Mouse (Mus musculus): ENCODE measurements around the gene F2r. TPM values are rescaled to one million over a fixed set of nuclear protein-coding genes. Genes with fewer than 3 reads are reported as not detected.

Gene F2r
- 39.9 and 42.2 TPM in 2 replicates for polyA plus RNA-seq (2012; rRNA removed)

GRCm38 (mm10) chr13:95618309-95618712 is at the start of gene F2r:
F2r (minus strand) TSS chr13:95618487.
- no peaks in the 10 kb centered on the region for H3K36me3 ChIP-seq (ENCODE audit: control insufficient read depth, insufficient read depth, low read length)
- TF ChIP-seq CTCF (conservative IDR thresholded peaks at IDR 0.05; ENCODE audit: insufficient read depth, insufficient read length, low read depth, low read length) (no peak), POLR2A (IDR thresholded peaks at IDR 0.05; ENCODE audit: low read depth, low read length) (peak; percentile 4)
- peak; percentile 86 for DNase-seq
- no peaks in the 10 kb centered on the region for H3K27me3 ChIP-seq (replicated peaks; ENCODE audit: control insufficient read depth, insufficient read depth, low read length)
- peak within 1 kb of the TSS; percentile 44 for H3K27ac ChIP-seq (ENCODE audit: insufficient read depth, low read depth, low read length)
- WGBS: under 1% methylated on average over 42 of the region's 42 CpGs
- no peaks in the 10 kb centered on the region for H3K4me1 ChIP-seq (ENCODE audit: control insufficient read depth, insufficient read depth, low read length)
- peak within 1 kb of the TSS; percentile 79 for H3K4me3 ChIP-seq (ENCODE audit: insufficient read depth, low read depth, low read length)

DNA sequence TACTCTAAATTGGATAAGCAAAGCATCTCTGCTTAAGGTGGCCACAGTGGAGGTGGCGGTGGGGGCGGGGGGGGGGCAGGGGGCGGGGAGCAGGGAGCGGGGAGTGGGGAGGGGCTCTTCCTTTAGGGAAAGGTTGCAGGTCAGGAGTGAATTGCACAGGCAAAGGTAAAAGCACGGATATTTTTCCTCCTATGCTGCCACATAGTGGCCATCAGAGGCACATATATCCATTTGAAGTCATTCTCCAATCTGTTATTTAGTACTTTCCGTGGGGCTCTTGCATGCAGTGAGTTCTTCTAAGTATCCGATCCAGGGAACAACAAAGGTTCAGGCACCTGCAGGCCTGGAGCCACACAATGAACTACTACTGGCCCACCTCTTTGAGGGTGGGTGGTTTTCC is 49.0 kb upstream of the F2r start:
- DNase-seq: peak; percentile 43
- WGBS: 13% methylated on average over 7 of the region's 7 CpGs
- TF ChIP-seq POLR2A (IDR thresholded peaks at IDR 0.05; ENCODE audit: low read depth, low read length): no peak
- no peak for TF ChIP-seq CTCF (conservative IDR thresholded peaks at IDR 0.05; ENCODE audit: insufficient read depth, insufficient read length, low read depth, low read length)
- H3K4me1 ChIP-seq (ENCODE audit: control insufficient read depth, insufficient read depth, low read length): no peaks in the 10 kb centered on the region
- H3K27ac ChIP-seq (ENCODE audit: insufficient read depth, low read depth, low read length): no peak overlapping the region
- H3K4me3 ChIP-seq (ENCODE audit: insufficient read depth, low read depth, low read length): no peak overlapping the region
- H3K36me3 ChIP-seq (ENCODE audit: control insufficient read depth, insufficient read depth, low read length): no peaks in the 10 kb centered on the region
- no peaks in the 10 kb centered on the region for H3K27me3 ChIP-seq (replicated peaks; ENCODE audit: control insufficient read depth, insufficient read depth, low read length)

DNA sequence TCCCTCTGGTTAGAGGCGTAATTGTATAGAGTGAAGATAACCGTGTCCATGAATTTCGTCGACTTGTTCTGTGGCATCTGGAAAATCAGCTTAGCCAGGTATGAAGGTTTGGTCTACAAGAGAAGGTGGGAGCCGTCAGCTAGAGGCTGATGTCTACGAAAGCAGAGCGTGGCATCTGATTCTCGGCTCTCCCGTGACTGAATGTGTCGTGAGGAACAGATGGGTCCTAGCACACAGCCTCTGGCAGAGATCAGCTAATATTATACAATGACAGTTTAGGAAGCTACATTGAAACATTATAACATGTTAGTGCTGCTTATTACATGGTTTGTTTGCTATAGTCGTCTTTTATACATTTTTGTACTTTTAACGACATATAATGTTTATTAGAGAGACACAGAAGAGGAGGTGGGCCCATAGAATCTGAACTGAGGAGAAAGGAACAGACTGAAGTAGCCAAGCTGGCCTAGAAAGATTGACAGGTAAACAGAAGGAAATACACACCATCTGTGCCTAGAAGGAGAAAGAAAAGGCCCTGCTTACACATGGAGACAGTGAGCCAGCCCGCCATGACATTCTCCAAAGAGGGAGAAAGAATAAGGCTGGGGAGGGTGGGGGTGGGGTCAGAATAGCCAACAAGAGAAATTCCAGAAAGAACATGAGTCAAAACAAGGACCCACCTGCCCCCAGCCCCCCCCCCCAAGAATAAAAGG is 47.5 kb upstream of the F2r start:
- no peak overlapping the region for H3K27ac ChIP-seq (ENCODE audit: insufficient read depth, low read depth, low read length)
- TF ChIP-seq POLR2A (IDR thresholded peaks at IDR 0.05; ENCODE audit: low read depth, low read length): no peak
- TF ChIP-seq CTCF (conservative IDR thresholded peaks at IDR 0.05; ENCODE audit: insufficient read depth, insufficient read length, low read depth, low read length): no peak
- 93% methylated on average over 13 of the region's 13 CpGs for WGBS
- H3K4me3 ChIP-seq (ENCODE audit: insufficient read depth, low read depth, low read length): no peak overlapping the region
- H3K36me3 ChIP-seq (ENCODE audit: control insufficient read depth, insufficient read depth, low read length): no peaks in the 10 kb centered on the region
- H3K4me1 ChIP-seq (ENCODE audit: control insufficient read depth, insufficient read depth, low read length): no peaks in the 10 kb centered on the region
- no peaks in the 10 kb centered on the region for H3K27me3 ChIP-seq (replicated peaks; ENCODE audit: control insufficient read depth, insufficient read depth, low read length)
- DNase-seq: no peak

DNA sequence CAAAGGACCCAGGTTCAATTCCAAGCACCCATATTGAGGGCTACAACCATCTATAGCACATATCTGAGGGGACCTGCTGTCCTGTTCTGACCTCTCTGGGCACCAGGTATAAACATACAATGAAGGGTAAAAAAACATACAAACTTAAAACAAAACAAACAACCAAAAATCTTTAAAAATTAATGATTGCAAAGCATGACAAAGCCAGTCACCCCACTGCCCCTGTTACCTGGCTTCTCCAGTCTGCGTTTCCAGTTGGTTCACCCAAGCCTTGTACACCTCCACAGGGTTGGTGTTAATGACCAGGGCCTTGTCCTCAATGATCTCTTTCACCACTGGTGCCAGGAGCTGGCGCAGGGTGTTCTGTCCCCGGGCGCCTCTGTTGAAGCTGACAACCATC is 45.5 kb upstream of the F2r start:
- no peak overlapping the region for H3K27ac ChIP-seq (ENCODE audit: insufficient read depth, low read depth, low read length)
- no peak for DNase-seq
- no peaks in the 10 kb centered on the region for H3K4me1 ChIP-seq (ENCODE audit: control insufficient read depth, insufficient read depth, low read length)
- H3K4me3 ChIP-seq (ENCODE audit: insufficient read depth, low read depth, low read length): no peak overlapping the region
- no peak for TF ChIP-seq CTCF (conservative IDR thresholded peaks at IDR 0.05; ENCODE audit: insufficient read depth, insufficient read length, low read depth, low read length)
- TF ChIP-seq POLR2A (IDR thresholded peaks at IDR 0.05; ENCODE audit: low read depth, low read length): no peak
- H3K36me3 ChIP-seq (ENCODE audit: control insufficient read depth, insufficient read depth, low read length): no peaks in the 10 kb centered on the region
- H3K27me3 ChIP-seq (replicated peaks; ENCODE audit: control insufficient read depth, insufficient read depth, low read length): no peaks in the 10 kb centered on the region
- over 99% methylated on average over 4 of the region's 4 CpGs for whole genome bisulfite sequencing

DNA sequence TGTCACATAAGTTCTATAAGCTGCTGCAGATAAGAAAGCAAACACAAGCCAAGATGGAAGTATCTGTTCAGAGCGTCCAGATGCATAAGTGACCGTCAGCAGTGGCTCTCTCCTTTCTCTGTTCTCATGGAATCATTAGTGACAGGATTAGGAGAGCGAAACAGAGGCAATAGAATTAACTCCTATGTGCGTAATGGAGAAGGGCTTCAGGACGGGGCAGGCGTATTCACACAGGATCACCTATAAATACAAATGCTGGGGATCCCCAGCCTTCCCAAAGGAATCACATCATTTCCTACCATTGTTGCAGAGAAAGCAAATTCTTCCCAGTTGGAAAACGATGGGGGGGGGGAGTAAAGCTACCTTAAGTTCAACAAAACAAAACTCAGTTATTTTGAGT is 41.1 kb upstream of the F2r start:
- TF ChIP-seq POLR2A (IDR thresholded peaks at IDR 0.05; ENCODE audit: low read depth, low read length) (no peak), CTCF (conservative IDR thresholded peaks at IDR 0.05; ENCODE audit: insufficient read depth, insufficient read length, low read depth, low read length) (no peak)
- H3K36me3 ChIP-seq (ENCODE audit: control insufficient read depth, insufficient read depth, low read length): no peaks in the 10 kb centered on the region
- DNase-seq: peak; percentile 40

GRCm38 (mm10) chr13:95657171-95657570 is 38.9 kb upstream of the F2r start:
- no peaks in the 10 kb centered on the region for H3K4me1 ChIP-seq (ENCODE audit: control insufficient read depth, insufficient read depth, low read length)
- H3K4me3 ChIP-seq (ENCODE audit: insufficient read depth, low read depth, low read length): no peak overlapping the region
- no peaks in the 10 kb centered on the region for H3K27me3 ChIP-seq (replicated peaks; ENCODE audit: control insufficient read depth, insufficient read depth, low read length)
- WGBS: 67% methylated on average over 9 of the region's 9 CpGs
- H3K36me3 ChIP-seq (ENCODE audit: control insufficient read depth, insufficient read depth, low read length): no peaks in the 10 kb centered on the region
- TF ChIP-seq POLR2A (IDR thresholded peaks at IDR 0.05; ENCODE audit: low read depth, low read length): no peak
- no peak overlapping the region for H3K27ac ChIP-seq (ENCODE audit: insufficient read depth, low read depth, low read length)
- peak; percentile 29 for DNase-seq

More for the DNA sequence above, 41.1 kb upstream of the F2r start:
- no peaks in the 10 kb centered on the region for H3K4me1 ChIP-seq (ENCODE audit: control insufficient read depth, insufficient read depth, low read length)
- WGBS: 74% methylated on average over 7 of the region's 7 CpGs
- peak overlapping the region; percentile 47; the same call in 1 of the 2 replicates for H3K27ac ChIP-seq (ENCODE audit: insufficient read depth, low read depth, low read length)
- no peaks in the 10 kb centered on the region for H3K27me3 ChIP-seq (replicated peaks; ENCODE audit: control insufficient read depth, insufficient read depth, low read length)
- no peak overlapping the region for H3K4me3 ChIP-seq (ENCODE audit: insufficient read depth, low read depth, low read length)

DNA sequence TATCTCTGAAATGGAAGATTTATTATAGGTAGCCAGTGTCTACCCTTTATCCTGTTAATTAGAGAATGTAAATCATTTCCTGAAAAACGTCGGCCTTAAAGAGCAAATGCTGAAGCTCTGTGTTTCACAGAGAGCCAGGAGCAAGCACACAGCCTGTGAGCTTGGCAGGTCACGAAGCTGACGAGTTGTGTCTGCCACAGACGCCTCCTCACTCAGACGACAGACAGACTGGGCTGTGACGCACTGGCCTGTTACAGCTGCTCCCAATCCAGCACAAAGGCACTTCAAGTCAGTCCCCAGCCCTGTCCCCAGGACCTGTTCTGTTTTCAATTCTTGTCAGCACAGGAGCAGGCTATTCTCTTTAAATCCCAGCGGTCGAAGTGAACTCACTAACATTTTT is 37.0 kb upstream of the F2r start:
- Histone ChIP-seq H3K36me3 (ENCODE audit: control insufficient read depth, insufficient read depth, low read length) (no peaks in the 10 kb centered on the region), H3K27me3 (replicated peaks; ENCODE audit: control insufficient read depth, insufficient read depth, low read length) (no peaks in the 10 kb centered on the region), H3K4me3 (ENCODE audit: insufficient read depth, low read depth, low read length) (no peak overlapping the region), H3K27ac (ENCODE audit: insufficient read depth, low read depth, low read length) (peak overlapping the region; percentile 60), H3K4me1 (ENCODE audit: control insufficient read depth, insufficient read depth, low read length) (no peaks in the 10 kb centered on the region)
- TF ChIP-seq CTCF (conservative IDR thresholded peaks at IDR 0.05; ENCODE audit: insufficient read depth, insufficient read length, low read depth, low read length): no peak
- no peak for TF ChIP-seq POLR2A (IDR thresholded peaks at IDR 0.05; ENCODE audit: low read depth, low read length)
- peak; percentile 71 for DNase-seq
- WGBS: 42% methylated on average over 9 of the region's 9 CpGs

Data from kidney, adult 2 months (tissue).